Mouse (Mus musculus) embryonic facial prominence, embryonic 15.5 days (tissue): Measurements from ENCODE around the gene Grm7. TPM values are rescaled to one million over a fixed set of nuclear protein-coding genes. Genes with fewer than 3 reads are reported as not detected.

ENCODE experiments used
- ATAC-seq: fragments of 200-750 bp; cut with Nextera tagmentation; 2 replicates; pipeline ENCODE4 v1.8.0; 2017; ENCODE audit warnings: low read depth, moderate TSS enrichment; ENCODE audit not compliant: insufficient number of reproducible peaks, low FRiP score, low TSS enrichment
- H3K27ac ChIP-seq: fragments of 300-500 bp; sonication (generic); replicated peaks from 2 replicates; pipeline ENCODE4 v1.5.1; 2015; ENCODE audit warnings: mild to moderate bottlenecking, inconsistent platforms
- H3K27me3 ChIP-seq: fragments of 300-500 bp; sonication (generic); 2 replicates; pipeline ENCODE4 v1.6.1; 2015; ENCODE audit warnings: inconsistent platforms
- H3K36me3 ChIP-seq: fragments of 300-500 bp; sonication (generic); 2 replicates; pipeline ENCODE4 v1.6.1; 2015; ENCODE audit warnings: mild to moderate bottlenecking, inconsistent platforms
- H3K4me1 ChIP-seq: fragments of 300-500 bp; sonication (generic); 2 replicates; pipeline ENCODE4 v1.6.1; 2015; ENCODE audit warnings: inconsistent platforms
- H3K4me2 ChIP-seq: fragments of 300-500 bp; sonication (generic); replicated peaks from 2 replicates; pipeline ENCODE4 v1.6.1; 2015; ENCODE audit warnings: mild to moderate bottlenecking, inconsistent platforms
- H3K4me3 ChIP-seq: fragments of 300-500 bp; sonication (generic); replicated peaks from 2 replicates; pipeline ENCODE4 v1.5.1; 2015; ENCODE audit warnings: mild to moderate bottlenecking, inconsistent platforms
- H3K9ac ChIP-seq: fragments of 300-500 bp; sonication (generic); 2 replicates; pipeline ENCODE4 v1.6.1; 2015; ENCODE audit warnings: inconsistent platforms
- H3K9me3 ChIP-seq: fragments of 300-500 bp; sonication (generic); replicated peaks from 2 replicates; pipeline ENCODE4 v1.6.1; 2016; ENCODE audit warnings: inconsistent platforms
- WGBS: fragments of 180-500 bp; shearing (Covaris S2); methylation state at CpG from one replicate; pipeline ENCODE4 v1.1.7; 2015; 5-methylcytosine and 5-hydroxymethylcytosine counted together
- polyA plus RNA-seq: library from polyadenylated mRNA; unstranded; fragments of >200 nt; fragmentation: Nextera tagmentation; extraction: Ambion mirVana; gene quantifications from 2 replicates; pipeline ENCODE4 v1.2.1, GENCODE M21; 2015

Gene Grm7
- polyA plus RNA-seq, 1 experiment from 2014 or later: 2.4 TPM

- H3K27me3 ChIP-seq: no peaks in the 10 kb centered on the region
- H3K9me3 ChIP-seq: no peaks in the 10 kb centered on the region
- H3K4me1 ChIP-seq: no peaks in the 10 kb centered on the region
- no peak overlapping the region for H3K4me3 ChIP-seq
- ATAC-seq: no peak
- no peak overlapping the region for H3K27ac ChIP-seq
- 89% methylated on average over 4 of the region's 4 CpGs for WGBS
- no peak overlapping the region for H3K9ac ChIP-seq
- no peaks in the 10 kb centered on the region for H3K36me3 ChIP-seq
- H3K4me2 ChIP-seq: no peak overlapping the region
Measured at GRCm38 (mm10) chr6:111487556-111487955, 842.2 kb downstream of the Grm7 start.

- no peak for ATAC-seq
- H3K36me3 ChIP-seq: no peaks in the 10 kb centered on the region
- H3K4me3 ChIP-seq: no peak overlapping the region
- no peaks in the 10 kb centered on the region for H3K9me3 ChIP-seq
- H3K4me2 ChIP-seq: no peak overlapping the region
- H3K4me1 ChIP-seq: no peaks in the 10 kb centered on the region
- H3K27me3 ChIP-seq: no peaks in the 10 kb centered on the region
- no peak overlapping the region for H3K9ac ChIP-seq
- no peak overlapping the region for H3K27ac ChIP-seq
Measured at GRCm38 (mm10) chr6:111492166-111492565, 846.8 kb downstream of the Grm7 start.

- Histone ChIP-seq H3K27ac (no peak overlapping the region), H3K4me2 (no peak overlapping the region), H3K36me3 (no peaks in the 10 kb centered on the region), H3K27me3 (no peaks in the 10 kb centered on the region), H3K9me3 (no peaks in the 10 kb centered on the region), H3K4me1 (no peaks in the 10 kb centered on the region), H3K4me3 (no peak overlapping the region), H3K9ac (no peak overlapping the region)
- ATAC-seq: no peak
- 75% methylated on average over 5 of the region's 5 CpGs for WGBS
Measured at GRCm38 (mm10) chr6:111499542-111499941, 854.2 kb downstream of the Grm7 start.

GRCm38 (mm10) chr6:111510768-111511459 is 865.5 kb downstream of the Grm7 start:
- no peaks in the 10 kb centered on the region for H3K27me3 ChIP-seq
- no peak for ATAC-seq
- H3K9me3 ChIP-seq: no peaks in the 10 kb centered on the region
- no peaks in the 10 kb centered on the region for H3K4me1 ChIP-seq
- H3K9ac ChIP-seq: no peak overlapping the region
- H3K27ac ChIP-seq: no peak overlapping the region
- H3K36me3 ChIP-seq: no peaks in the 10 kb centered on the region
- 71% methylated on average over 1 of the region's 1 CpGs for WGBS
- no peak overlapping the region for H3K4me3 ChIP-seq
- no peak overlapping the region for H3K4me2 ChIP-seq

GRCm38 (mm10) chr6:111512359-111512758 is 867.0 kb downstream of the Grm7 start:
- ATAC-seq: no peak
- H3K36me3 ChIP-seq: no peaks in the 10 kb centered on the region
- no peaks in the 10 kb centered on the region for H3K4me1 ChIP-seq
- no peak overlapping the region for H3K4me3 ChIP-seq
- H3K27me3 ChIP-seq: no peaks in the 10 kb centered on the region
- no peaks in the 10 kb centered on the region for H3K9me3 ChIP-seq
- WGBS: 53% methylated on average over 2 of the region's 2 CpGs
- no peak overlapping the region for H3K4me2 ChIP-seq
- no peak overlapping the region for H3K27ac ChIP-seq
- H3K9ac ChIP-seq: no peak overlapping the region

- no peak overlapping the region for H3K9ac ChIP-seq
- H3K4me3 ChIP-seq: no peak overlapping the region
- H3K4me1 ChIP-seq: no peaks in the 10 kb centered on the region
- no peak for ATAC-seq
- no peaks in the 10 kb centered on the region for H3K9me3 ChIP-seq
- no peaks in the 10 kb centered on the region for H3K27me3 ChIP-seq
- H3K4me2 ChIP-seq: no peak overlapping the region
- WGBS: 75% methylated on average over 1 of the region's 1 CpGs
- H3K36me3 ChIP-seq: no peaks in the 10 kb centered on the region
- H3K27ac ChIP-seq: no peak overlapping the region
Measured at GRCm38 (mm10) chr6:111521229-111521628, 875.8 kb downstream of the Grm7 start.

GRCm38 (mm10) chr6:111522122-111522521 is 876.7 kb downstream of the Grm7 start:
- Histone ChIP-seq H3K4me1 (no peaks in the 10 kb centered on the region), H3K9me3 (no peaks in the 10 kb centered on the region), H3K36me3 (no peaks in the 10 kb centered on the region), H3K4me3 (no peak overlapping the region), H3K4me2 (no peak overlapping the region), H3K27me3 (no peaks in the 10 kb centered on the region), H3K27ac (no peak overlapping the region), H3K9ac (no peak overlapping the region)
- ATAC-seq: no peak

GRCm38 (mm10) chr6:111529985-111530384 is 884.6 kb downstream of the Grm7 start:
- Histone ChIP-seq H3K27ac (no peak overlapping the region), H3K9me3 (no peaks in the 10 kb centered on the region), H3K4me3 (no peak overlapping the region), H3K27me3 (no peaks in the 10 kb centered on the region), H3K4me1 (no peaks in the 10 kb centered on the region), H3K4me2 (no peak overlapping the region), H3K36me3 (no peaks in the 10 kb centered on the region), H3K9ac (no peak overlapping the region)
- ATAC-seq: no peak
- WGBS: 65% methylated on average over 2 of the region's 2 CpGs

GRCm38 (mm10) chr6:111558588-111558987 is 913.2 kb downstream of the Grm7 start:
- no peak overlapping the region for H3K4me2 ChIP-seq
- no peaks in the 10 kb centered on the region for H3K36me3 ChIP-seq
- H3K9me3 ChIP-seq: no peaks in the 10 kb centered on the region
- H3K27me3 ChIP-seq: no peaks in the 10 kb centered on the region
- no peak overlapping the region for H3K9ac ChIP-seq
- H3K4me3 ChIP-seq: no peak overlapping the region
- 56% methylated on average over 1 of the region's 1 CpGs for WGBS
- no peaks in the 10 kb centered on the region for H3K4me1 ChIP-seq
- no peak overlapping the region for H3K27ac ChIP-seq
- ATAC-seq: no peak

- 66% methylated on average over 3 of the region's 3 CpGs for WGBS
- Histone ChIP-seq H3K9ac (no peak overlapping the region), H3K27ac (no peak overlapping the region), H3K27me3 (no peaks in the 10 kb centered on the region), H3K36me3 (no peaks in the 10 kb centered on the region), H3K4me3 (no peak overlapping the region), H3K9me3 (no peaks in the 10 kb centered on the region), H3K4me1 (no peaks in the 10 kb centered on the region), H3K4me2 (no peak overlapping the region)
- no peak for ATAC-seq
Measured at GRCm38 (mm10) chr6:111559459-111559858, 914.1 kb downstream of the Grm7 start.

- ATAC-seq: no peak
- 75% methylated on average over 7 of the region's 7 CpGs for WGBS
- Histone ChIP-seq H3K27ac (no peak overlapping the region), H3K4me2 (no peak overlapping the region), H3K4me1 (no peaks in the 10 kb centered on the region), H3K4me3 (no peak overlapping the region), H3K27me3 (no peaks in the 10 kb centered on the region), H3K36me3 (no peaks in the 10 kb centered on the region), H3K9ac (no peak overlapping the region), H3K9me3 (no peaks in the 10 kb centered on the region)
Measured at GRCm38 (mm10) chr6:111561347-111561746, 916.0 kb downstream of the Grm7 start.

- 86% methylated on average over 4 of the region's 4 CpGs for WGBS
Measured at GRCm38 (mm10) chr6:111571471-111572088, 926.2 kb downstream of the Grm7 start.

More at GRCm38 (mm10) chr6:111571471-111572088, 926.2 kb downstream of the Grm7 start:
- no peaks in the 10 kb centered on the region for H3K4me1 ChIP-seq
- H3K27ac ChIP-seq: no peak overlapping the region
- no peak for ATAC-seq
- H3K9me3 ChIP-seq: no peaks in the 10 kb centered on the region
- H3K27me3 ChIP-seq: no peaks in the 10 kb centered on the region
- no peak overlapping the region for H3K4me3 ChIP-seq
- no peak overlapping the region for H3K4me2 ChIP-seq
- no peaks in the 10 kb centered on the region for H3K36me3 ChIP-seq
- no peak overlapping the region for H3K9ac ChIP-seq
